16 mouse cellular contexts compared by ENCODE assay signal in the genomic region with DNA sequence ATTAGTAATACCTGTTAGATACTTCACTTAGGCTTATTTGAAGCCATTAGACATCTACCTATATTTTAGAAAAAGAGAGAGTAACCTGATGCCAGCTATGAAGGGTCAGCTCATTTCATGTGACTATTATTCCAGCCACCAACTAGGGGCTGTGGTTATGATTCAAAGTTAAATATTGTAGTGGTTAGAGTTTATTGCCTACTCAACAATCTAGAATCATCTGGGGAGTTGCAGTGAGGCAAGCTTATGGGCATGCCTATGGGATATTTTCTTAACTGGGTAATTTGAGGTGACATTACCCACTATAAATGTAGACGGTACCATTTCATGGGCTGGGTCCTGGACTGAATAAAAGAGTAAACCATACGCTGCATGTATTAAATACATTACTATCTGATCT.
"Had no signal": no experiment of that assay in that cellular context is flagged by ENCODE, and none has a peak within 500 bp of the region (broad histone marks: within the 10 kb centered on the region; RNA-seq: fewer than 3 reads in every experiment).

No protein-coding gene starts in this region.

- H3K4me2 ChIP-seq: neural tube, embryonic 12.5 days; neural tube, embryonic 13.5 days; neural tube, embryonic 15.5 days; stomach, embryonic 15.5 days had no signal

- DNase-seq: retina, postnatal 1 day; right cerebral cortex, adult 18-20 months; right cerebral cortex, postnatal 14 days; right cerebral cortex, postnatal 25 days; right cerebral cortex, postnatal 4 days; spleen, adult 18-20 months; thymus, adult 18-20 months; thymus, adult 2 months; thymus, postnatal 14 days; thymus, postnatal 25 days; thymus, postnatal 36 days; thymus, postnatal 4 days had no signal

- H3K4me3 ChIP-seq: neural tube, embryonic 12.5 days; neural tube, embryonic 13.5 days; neural tube, embryonic 15.5 days; stomach, embryonic 15.5 days had no signal

- H3K27me3 ChIP-seq: neural tube, embryonic 12.5 days; neural tube, embryonic 13.5 days; neural tube, embryonic 15.5 days; stomach, embryonic 15.5 days had no signal

- H3K36me3 ChIP-seq: neural tube, embryonic 12.5 days; neural tube, embryonic 13.5 days; neural tube, embryonic 15.5 days; stomach, embryonic 15.5 days had no signal
